Mouse (Mus musculus) macrophage (primary cell): ENCODE results near the gene Ltbp1. TPM values are rescaled to one million over a fixed set of nuclear protein-coding genes. Genes with fewer than 3 reads are reported as not detected.

Experiments used
- H3K27ac ChIP-seq: fragments of 350-480 bp; formaldehyde crosslinking; 2 replicates; pipeline ENCODE4 v1.9.0; 2021
- H3K36me3 ChIP-seq: fragments of 350-480 bp; formaldehyde crosslinking; 2 replicates; pipeline ENCODE4 v1.9.0; 2021; ENCODE audit errors: inconsistent target
- H3K4me3 ChIP-seq: fragments of 350-480 bp; formaldehyde crosslinking; 2 replicates; pipeline ENCODE4 v1.9.0; 2021; ENCODE audit errors: inconsistent target
- H3K79me2 ChIP-seq: fragments of 350-480 bp; formaldehyde crosslinking; 2 replicates; pipeline ENCODE4 v1.9.0; 2021; ENCODE audit errors: inconsistent target
- WGBS: methylation state at CpG from one replicate; pipeline ENCODE4 v1.1.7; 2026; ENCODE audit warnings: inconsistent platforms; ENCODE audit not compliant: missing documents; 5-methylcytosine and 5-hydroxymethylcytosine counted together
- polyA plus RNA-seq: library from polyadenylated mRNA; stranded (reverse); fragments of 250-400 nt; gene quantifications from 3 replicates; pipeline ENCODE4 v1.2.4, GENCODE M21; 2018; ENCODE audit warnings: inconsistent platforms

Gene Ltbp1
- polyA plus RNA-seq, 1 experiment from 2014 or later, result 0.23 TPM

- Histone ChIP-seq H3K79me2 (no peaks in the 10 kb centered on the region), H3K27ac (no peak overlapping the region), H3K4me3 (no peak overlapping the region), H3K36me3 (no peaks in the 10 kb centered on the region)
- 85% methylated on average over 3 of the region's 3 CpGs for WGBS
These were observed 92.0 kb downstream of the Ltbp1 start for GRCm38 (mm10) chr17:75097367-75097766.

- Histone ChIP-seq H3K4me3 (no peak overlapping the region), H3K79me2 (no peaks in the 10 kb centered on the region), H3K36me3 (no peaks in the 10 kb centered on the region), H3K27ac (no peak overlapping the region)
- 94% methylated on average over 4 of the region's 4 CpGs for WGBS
These were observed 95.8 kb downstream of the Ltbp1 start for GRCm38 (mm10) chr17:75101215-75101614.

GRCm38 (mm10) chr17:75101994-75102393 is 96.6 kb downstream of the Ltbp1 start:
- WGBS, result 81% methylated on average over 8 of the region's 8 CpGs
- Histone ChIP-seq H3K4me3 (no peak overlapping the region), H3K79me2 (no peaks in the 10 kb centered on the region), H3K27ac (no peak overlapping the region), H3K36me3 (no peaks in the 10 kb centered on the region)

- H3K27ac ChIP-seq, result no peak overlapping the region
- WGBS, result 89% methylated on average over 7 of the region's 7 CpGs
- H3K79me2 ChIP-seq, result no peaks in the 10 kb centered on the region
- no peaks in the 10 kb centered on the region for H3K36me3 ChIP-seq
- H3K4me3 ChIP-seq, result no peak overlapping the region
These were observed 102.0 kb downstream of the Ltbp1 start for GRCm38 (mm10) chr17:75107412-75107811.

GRCm38 (mm10) chr17:75107879-75108278 is 102.5 kb downstream of the Ltbp1 start:
- Histone ChIP-seq H3K79me2 (no peaks in the 10 kb centered on the region), H3K4me3 (no peak overlapping the region), H3K36me3 (no peaks in the 10 kb centered on the region), H3K27ac (no peak overlapping the region)
- WGBS, result 88% methylated on average over 5 of the region's 5 CpGs

GRCm38 (mm10) chr17:75109081-75109716 is 103.8 kb downstream of the Ltbp1 start:
- H3K4me3 ChIP-seq, result no peak overlapping the region
- no peak overlapping the region for H3K27ac ChIP-seq
- WGBS, result 93% methylated on average over 5 of the region's 5 CpGs
- no peaks in the 10 kb centered on the region for H3K79me2 ChIP-seq
- H3K36me3 ChIP-seq, result no peaks in the 10 kb centered on the region

- Histone ChIP-seq H3K36me3 (no peaks in the 10 kb centered on the region), H3K79me2 (no peaks in the 10 kb centered on the region), H3K27ac (no peak overlapping the region), H3K4me3 (no peak overlapping the region)
- 95% methylated on average over 16 of the region's 16 CpGs for whole genome bisulfite sequencing
These were observed 105.2 kb downstream of the Ltbp1 start for GRCm38 (mm10) chr17:75110252-75111205.

- H3K4me3 ChIP-seq, result no peak overlapping the region
- 87% methylated on average over 8 of the region's 8 CpGs for WGBS
- no peaks in the 10 kb centered on the region for H3K36me3 ChIP-seq
- H3K79me2 ChIP-seq, result no peaks in the 10 kb centered on the region
- H3K27ac ChIP-seq, result no peak overlapping the region
These were observed 110.2 kb downstream of the Ltbp1 start for GRCm38 (mm10) chr17:75115594-75115993.

- 74% methylated on average over 3 of the region's 3 CpGs for WGBS
- no peaks in the 10 kb centered on the region for H3K79me2 ChIP-seq
- no peak overlapping the region for H3K4me3 ChIP-seq
- no peak overlapping the region for H3K27ac ChIP-seq
- no peaks in the 10 kb centered on the region for H3K36me3 ChIP-seq
These were observed 113.5 kb downstream of the Ltbp1 start for GRCm38 (mm10) chr17:75118896-75119295.

GRCm38 (mm10) chr17:75119422-75119821 is 114.1 kb downstream of the Ltbp1 start:
- no peaks in the 10 kb centered on the region for H3K36me3 ChIP-seq
- no peaks in the 10 kb centered on the region for H3K79me2 ChIP-seq
- 0% methylated on average over 3 of the region's 3 CpGs for WGBS
- no peak overlapping the region for H3K4me3 ChIP-seq
- H3K27ac ChIP-seq, result no peak overlapping the region

GRCm38 (mm10) chr17:75120071-75120470 is 114.7 kb downstream of the Ltbp1 start:
- H3K36me3 ChIP-seq, result no peaks in the 10 kb centered on the region
- 68% methylated on average over 6 of the region's 6 CpGs for WGBS
- no peaks in the 10 kb centered on the region for H3K79me2 ChIP-seq
- H3K27ac ChIP-seq, result no peak overlapping the region
- no peak overlapping the region for H3K4me3 ChIP-seq

- no peaks in the 10 kb centered on the region for H3K36me3 ChIP-seq
- 86% methylated on average over 8 of the region's 8 CpGs for WGBS
- H3K4me3 ChIP-seq, result no peak overlapping the region
- no peaks in the 10 kb centered on the region for H3K79me2 ChIP-seq
- no peak overlapping the region for H3K27ac ChIP-seq
These were observed 117.4 kb downstream of the Ltbp1 start for GRCm38 (mm10) chr17:75122584-75123282.

GRCm38 (mm10) chr17:75128337-75128935 is 123.1 kb downstream of the Ltbp1 start:
- Histone ChIP-seq H3K4me3 (no peak overlapping the region), H3K36me3 (no peaks in the 10 kb centered on the region), H3K79me2 (no peaks in the 10 kb centered on the region), H3K27ac (no peak overlapping the region)
- 33% methylated on average over 8 of the region's 8 CpGs for WGBS

GRCm38 (mm10) chr17:75133983-75134382 is 128.6 kb downstream of the Ltbp1 start:
- no peak overlapping the region for H3K4me3 ChIP-seq
- no peaks in the 10 kb centered on the region for H3K79me2 ChIP-seq
- 90% methylated on average over 4 of the region's 4 CpGs for WGBS
- H3K27ac ChIP-seq, result no peak overlapping the region
- H3K36me3 ChIP-seq, result no peaks in the 10 kb centered on the region
